Mouse (Mus musculus): ENCODE results near the gene Atp13a4.

GRCm38 (mm10) chr16:29527085-29527484 is 17.6 kb downstream of the Atp13a4 start:
- TF ChIP-seq POLR2A (IDR thresholded peaks at IDR 0.05; ENCODE audit: low read depth, low read length) (no peak), CTCF (IDR thresholded peaks at IDR 0.05; ENCODE audit: extremely low read depth, insufficient read length, insufficient replicate concordance, low read depth, low read length) (no peak)
